Mouse (Mus musculus): ENCODE results near the gene Tsc2. TPM values are rescaled to one million over a fixed set of nuclear protein-coding genes. Genes with fewer than 3 reads are reported as not detected.

Gene Tsc2
- polyA plus RNA-seq, 1 experiment from 2014 or later, result 81.0 TPM

Small RNAs within 50 kb of the gene (microRNA-seq; reads per million reads assigned to microRNA genes)
- gene Gm24589, result 0.65 reads per million

Other genes starting within 250 kb of the Tsc2 start
- 301 and 335 TPM in 2 replicates for gene Rnps1, start 218.1 kb downstream of the Tsc2 start, polyA plus RNA-seq (2015; fragmentation: Nextera tagmentation; extraction: Ambion mirVana)
- 48.0 and 51.5 TPM in 2 replicates for gene Eci1, start 206.0 kb downstream of the Tsc2 start, polyA plus RNA-seq (2015; fragmentation: Nextera tagmentation; extraction: Ambion mirVana)
- 6.8 and 7.2 TPM in 2 replicates for gene Dnase1l2, start 189.5 kb downstream of the Tsc2 start, polyA plus RNA-seq (2015; fragmentation: Nextera tagmentation; extraction: Ambion mirVana)
- 46.7 and 50.5 TPM in 2 replicates for gene E4f1, start 162.3 kb downstream of the Tsc2 start, polyA plus RNA-seq (2015; fragmentation: Nextera tagmentation; extraction: Ambion mirVana)
- 72.6 and 75.6 TPM in 2 replicates for gene Pgp, start 162.2 kb downstream of the Tsc2 start, polyA plus RNA-seq (2015; fragmentation: Nextera tagmentation; extraction: Ambion mirVana)
- gene Bricd5, start 158.7 kb downstream of the Tsc2 start, polyA plus RNA-seq (2015; fragmentation: Nextera tagmentation; extraction: Ambion mirVana), result 0.34 and 0.77 TPM in 2 replicates
- 35.4 and 36.0 TPM in 2 replicates for gene Mlst8, start 153.6 kb downstream of the Tsc2 start, polyA plus RNA-seq (2015; fragmentation: Nextera tagmentation; extraction: Ambion mirVana)
- 51.4 and 55.0 TPM in 2 replicates for gene Caskin1, start 144.0 kb downstream of the Tsc2 start, polyA plus RNA-seq (2015; fragmentation: Nextera tagmentation; extraction: Ambion mirVana)
- gene Traf7, start 104.7 kb downstream of the Tsc2 start, polyA plus RNA-seq (2015; fragmentation: Nextera tagmentation; extraction: Ambion mirVana), result 88.7 and 91.0 TPM in 2 replicates
- 6.3 and 8.2 TPM in 2 replicates for gene Rab26, start 98.4 kb downstream of the Tsc2 start, polyA plus RNA-seq (2015; fragmentation: Nextera tagmentation; extraction: Ambion mirVana)
- 22.6 and 30.3 TPM in 2 replicates for gene Pkd1, start 82.8 kb downstream of the Tsc2 start, polyA plus RNA-seq (2015; fragmentation: Nextera tagmentation; extraction: Ambion mirVana)
- gene Nthl1, start 50 bp upstream of the Tsc2 start, polyA plus RNA-seq (2015; fragmentation: Nextera tagmentation; extraction: Ambion mirVana), result 11.4 and 11.6 TPM in 2 replicates
- 55.5 and 57.0 TPM in 2 replicates for gene Slc9a3r2, start 17.7 kb upstream of the Tsc2 start, polyA plus RNA-seq (2015; fragmentation: Nextera tagmentation; extraction: Ambion mirVana)
- 0.31 and 0.54 TPM in 2 replicates for gene Npw, start 25.8 kb upstream of the Tsc2 start, polyA plus RNA-seq (2015; fragmentation: Nextera tagmentation; extraction: Ambion mirVana)
- gene Zfp598, start 37.1 kb upstream of the Tsc2 start, polyA plus RNA-seq (2015; fragmentation: Nextera tagmentation; extraction: Ambion mirVana), result 20.6 and 24.5 TPM in 2 replicates
- 234 and 241 TPM in 2 replicates for gene Syngr3, start 57.3 kb upstream of the Tsc2 start, polyA plus RNA-seq (2015; fragmentation: Nextera tagmentation; extraction: Ambion mirVana)
- 36.5 and 36.6 TPM in 2 replicates for gene Gfer, start 63.5 kb upstream of the Tsc2 start, polyA plus RNA-seq (2015; fragmentation: Nextera tagmentation; extraction: Ambion mirVana)
- 1.5 and 2.3 TPM in 2 replicates for gene Noxo1, start 63.6 kb upstream of the Tsc2 start, polyA plus RNA-seq (2015; fragmentation: Nextera tagmentation; extraction: Ambion mirVana)
- 64.2 and 64.9 TPM in 2 replicates for gene Tbl3, start 75.0 kb upstream of the Tsc2 start, polyA plus RNA-seq (2015; fragmentation: Nextera tagmentation; extraction: Ambion mirVana)
- gene Rnf151, start 85.4 kb upstream of the Tsc2 start, polyA plus RNA-seq (2015; fragmentation: Nextera tagmentation; extraction: Ambion mirVana), result not detected in 2 replicates
- 753 and 774 TPM in 2 replicates for gene Rps2, start 85.5 kb upstream of the Tsc2 start, polyA plus RNA-seq (2015; fragmentation: Nextera tagmentation; extraction: Ambion mirVana)
- gene Ndufb10, start 91.8 kb upstream of the Tsc2 start, polyA plus RNA-seq (2015; fragmentation: Nextera tagmentation; extraction: Ambion mirVana), result 290 TPM in 2 replicates
- gene Rpl3l, start 95.2 kb upstream of the Tsc2 start, polyA plus RNA-seq (2015; fragmentation: Nextera tagmentation; extraction: Ambion mirVana), result 0.22 TPM in 1 of 2 replicates, not detected in the other
- gene Msrb1, start 104.0 kb upstream of the Tsc2 start, polyA plus RNA-seq (2015; fragmentation: Nextera tagmentation; extraction: Ambion mirVana), result 19.4 and 20.8 TPM in 2 replicates
- gene Hs3st6, start 120.4 kb upstream of the Tsc2 start, polyA plus RNA-seq (2015; fragmentation: Nextera tagmentation; extraction: Ambion mirVana), result 0.30 and 0.33 TPM in 2 replicates
- not detected in 2 replicates for gene Meiob, start 171.7 kb upstream of the Tsc2 start, polyA plus RNA-seq (2015; fragmentation: Nextera tagmentation; extraction: Ambion mirVana)
- gene Hagh, start 207.5 kb upstream of the Tsc2 start, polyA plus RNA-seq (2015; fragmentation: Nextera tagmentation; extraction: Ambion mirVana), result 71.8 and 72.1 TPM in 2 replicates
- gene Fahd1, start 217.7 kb upstream of the Tsc2 start, polyA plus RNA-seq (2015; fragmentation: Nextera tagmentation; extraction: Ambion mirVana), result 20.5 and 20.7 TPM in 2 replicates
- gene Igfals, start 233.4 kb upstream of the Tsc2 start, polyA plus RNA-seq (2015; fragmentation: Nextera tagmentation; extraction: Ambion mirVana), result 0.12 and 0.24 TPM in 2 replicates

All from hindbrain, embryonic 15.5 days (tissue).